Mouse (Mus musculus): ENCODE measurements at regions not wholly inside any gene's neighbourhood (a gene's known extent, or its start where the extent isn't known, plus 50 kb on each side); places are given as distances from the start of the nearest gene placed in this dataset.
A peak's percentile ranks its signal among the peaks of the same experiment; 100 is the strongest.
"Not testable (repeated sequence)": the region's sequence is repeated elsewhere in the genome, so short reads cannot be mapped to it uniquely, and the experiment has no call there.

DNA sequence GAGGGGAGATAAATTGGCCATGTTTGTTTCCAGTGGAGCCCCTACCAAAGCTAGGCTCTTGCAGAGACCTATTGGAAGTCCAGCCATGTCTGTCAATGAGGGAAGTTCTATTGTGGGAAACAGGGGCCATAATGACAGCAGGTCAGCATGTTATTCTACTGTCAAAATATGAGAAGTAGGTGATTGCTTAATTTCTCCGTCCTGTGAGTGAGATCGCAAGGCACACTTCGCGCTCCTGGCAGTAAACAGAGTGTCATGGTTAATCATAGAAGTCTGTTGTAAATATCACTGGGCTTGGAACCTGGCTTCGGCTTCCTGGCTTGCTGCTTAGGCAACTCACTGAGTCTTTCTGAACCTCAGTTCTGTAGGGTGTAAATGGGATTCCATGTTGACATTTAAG, 72.5 kb upstream of the Ccdc122 start:
- DNase-seq: no peak

DNA sequence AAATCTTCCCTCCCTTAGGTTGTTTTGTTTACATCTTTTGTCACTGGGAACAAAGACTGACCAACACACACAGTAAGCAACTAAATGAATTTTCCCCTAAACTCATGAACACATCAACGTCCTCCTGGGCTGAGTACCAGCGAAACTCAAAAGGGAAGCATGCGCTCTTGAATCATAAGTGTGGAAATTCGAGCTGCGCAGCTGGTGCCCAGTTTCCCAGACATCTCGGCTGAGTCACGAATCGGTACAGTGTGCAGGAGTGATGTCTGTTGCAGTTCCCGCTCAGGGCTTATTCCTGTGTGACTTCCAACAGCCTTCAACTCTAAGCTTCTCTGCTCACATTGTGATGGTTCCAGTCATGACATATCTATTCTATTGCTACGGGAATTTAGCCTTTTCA, 77.7 kb upstream of the Ccdc122 start:
- no peak for DNase-seq

GRCm38 (mm10) chr14:76957136-76957535, 79.4 kb upstream of the Ccdc122 start:
- no peak for DNase-seq

- DNase-seq: no peak
These were observed 83.4 kb upstream of the Ccdc122 start for GRCm38 (mm10) chr14:76953171-76953570.

GRCm38 (mm10) chr14:76951450-76951849, 85.1 kb upstream of the Ccdc122 start:
- peak in 1 of 2 experiments; percentile 29 for DNase-seq

- peak; percentile 56 to 60 for DNase-seq
These were observed 87.2 kb upstream of the Ccdc122 start for GRCm38 (mm10) chr14:76949388-76949787.

GRCm38 (mm10) chr14:76948948-76949347, 87.6 kb upstream of the Ccdc122 start:
- peak in 1 of 2 experiments; percentile 19 for DNase-seq

GRCm38 (mm10) chr14:76948481-76948880, 88.1 kb upstream of the Ccdc122 start:
- no peak for DNase-seq

GRCm38 (mm10) chr14:76947148-76947547, 89.4 kb upstream of the Ccdc122 start:
- DNase-seq: no peak

- no peak for DNase-seq
These were observed 90.9 kb upstream of the Ccdc122 start for GRCm38 (mm10) chr14:76945626-76946025.

GRCm38 (mm10) chr14:76941474-76942212, 94.9 kb upstream of the Ccdc122 start:
- no peak for DNase-seq

DNA sequence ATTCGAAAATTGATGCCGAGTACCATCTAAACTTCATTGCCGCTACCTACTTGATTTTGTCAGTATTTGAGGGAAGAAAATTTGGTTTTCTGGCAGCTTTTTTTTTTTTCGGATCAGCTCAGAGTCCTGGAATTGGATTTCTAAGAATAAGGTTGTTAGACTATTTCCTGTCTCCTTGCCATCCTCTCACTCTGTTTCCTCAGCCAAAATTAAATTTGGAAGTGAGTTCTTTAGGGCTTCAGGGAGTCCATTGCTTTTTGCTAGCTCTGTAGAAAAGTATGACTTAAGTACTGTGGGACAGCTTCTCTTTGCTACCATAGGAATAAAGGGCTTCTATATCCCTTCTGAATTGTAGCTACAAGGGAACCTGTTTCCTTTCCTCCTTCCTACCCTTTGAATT, 96.1 kb upstream of the Ccdc122 start:
- no peak for DNase-seq

GRCm38 (mm10) chr14:76936671-76937070, 99.9 kb upstream of the Ccdc122 start:
- DNase-seq: peak; percentile 50

GRCm38 (mm10) chr14:76936051-76936450, 100.5 kb upstream of the Ccdc122 start:
- not testable (repeated sequence) for DNase-seq

DNA sequence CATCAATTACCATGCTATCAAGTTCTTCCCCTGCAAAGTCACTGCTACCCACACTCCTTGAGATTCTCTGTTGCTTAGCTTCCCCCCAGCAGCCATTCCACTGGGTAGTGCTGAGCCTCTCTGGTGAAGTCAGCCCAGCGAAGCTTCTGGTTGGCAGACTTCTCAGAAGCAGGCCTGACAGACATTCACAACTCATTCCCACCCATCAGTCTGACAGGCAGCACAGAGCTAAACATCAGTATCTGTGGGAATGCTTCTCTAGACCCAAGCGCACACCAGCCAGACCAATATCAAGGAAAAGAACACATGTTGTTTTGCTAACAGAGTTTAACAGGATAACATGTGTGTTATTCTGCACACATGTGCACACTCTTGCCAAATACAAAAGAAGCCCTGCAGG, 101.1 kb upstream of the Ccdc122 start:
- no peak for DNase-seq

DNA sequence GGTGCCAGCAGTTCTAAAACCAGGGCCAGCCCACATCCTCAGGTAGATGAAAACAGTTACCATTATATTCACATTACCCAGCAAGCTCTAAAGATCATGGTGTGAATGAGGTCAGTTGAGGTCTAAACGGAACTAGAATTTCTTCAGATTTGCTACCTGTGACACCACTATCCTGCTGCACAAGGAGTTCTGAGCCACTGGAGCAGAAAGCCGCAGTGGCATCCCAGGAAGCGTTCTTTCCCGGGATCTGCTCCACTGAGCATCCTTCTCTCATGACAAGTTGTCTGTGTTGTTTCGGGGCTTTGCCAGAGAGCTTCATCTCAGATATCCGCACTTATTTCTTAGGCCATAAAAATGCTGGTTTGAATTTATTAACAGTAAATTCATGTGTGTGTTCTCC, 103.7 kb upstream of the Ccdc122 start:
- DNase-seq: no peak

DNA sequence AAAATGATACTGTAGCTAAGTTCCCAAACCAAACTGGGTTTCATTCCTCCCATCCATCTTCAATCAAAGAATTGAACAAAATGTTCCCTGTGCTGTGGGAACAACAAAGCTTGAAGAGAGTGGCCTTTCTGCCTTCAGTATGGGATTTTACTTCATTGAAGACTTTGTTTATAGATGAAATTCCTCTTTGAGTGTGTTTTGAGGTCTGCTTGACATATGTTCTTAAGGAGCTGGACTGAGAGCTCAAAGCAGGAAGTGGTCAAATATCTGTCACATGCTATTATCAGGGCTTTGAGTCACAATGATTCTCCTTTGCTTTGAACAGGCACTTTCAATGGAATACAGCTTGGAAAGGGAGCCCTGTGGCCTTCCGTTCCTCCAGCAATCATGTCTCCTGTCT, 105.2 kb upstream of the Ccdc122 start:
- DNase-seq: no peak

GRCm38 (mm10) chr14:76929562-76929961, 107.0 kb upstream of the Ccdc122 start:
- no peak for DNase-seq

DNA sequence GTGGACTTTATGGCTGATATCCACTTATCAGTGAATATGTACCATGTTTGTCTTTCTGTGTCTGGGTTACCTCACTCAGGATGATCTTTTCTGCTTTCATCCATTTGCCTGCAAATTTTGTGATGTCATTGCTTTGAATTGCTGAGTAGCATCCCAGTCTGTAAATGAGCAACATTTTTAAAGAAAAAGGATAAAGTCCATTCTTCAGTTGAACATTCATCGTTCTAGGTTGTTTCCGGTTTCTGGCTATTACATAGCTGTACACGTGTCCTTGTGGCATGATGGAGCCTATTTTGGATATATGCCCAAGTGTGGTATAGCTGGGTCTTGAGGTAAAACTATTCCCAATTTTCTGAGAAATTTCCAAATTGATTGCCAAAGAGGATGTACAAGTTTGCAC, 107.9 kb upstream of the Ccdc122 start:
- DNase-seq: no peak

GRCm38 (mm10) chr14:76927245-76927806, 109.2 kb upstream of the Ccdc122 start:
- DNase-seq: no peak

DNA sequence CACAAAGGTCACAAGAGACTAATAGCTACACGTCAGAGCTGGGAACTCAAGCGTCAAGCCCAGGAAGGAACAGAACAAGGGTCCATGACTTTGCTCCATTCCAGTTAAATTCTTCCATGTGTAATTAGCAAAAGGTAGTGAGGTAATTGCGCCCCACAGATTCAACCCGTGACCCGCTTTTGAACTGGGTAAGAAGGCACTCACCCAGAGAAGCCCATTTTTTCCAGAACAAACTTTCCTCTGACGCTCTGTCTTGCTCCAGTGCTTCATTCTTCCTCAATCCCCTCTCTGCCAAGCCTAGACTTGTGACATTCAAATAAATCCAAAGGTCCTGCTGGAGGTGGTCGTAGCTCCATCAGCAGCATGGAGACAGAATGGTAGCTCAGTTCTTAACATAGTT, 110.2 kb upstream of the Ccdc122 start:
- DNase-seq: no peak

DNA sequence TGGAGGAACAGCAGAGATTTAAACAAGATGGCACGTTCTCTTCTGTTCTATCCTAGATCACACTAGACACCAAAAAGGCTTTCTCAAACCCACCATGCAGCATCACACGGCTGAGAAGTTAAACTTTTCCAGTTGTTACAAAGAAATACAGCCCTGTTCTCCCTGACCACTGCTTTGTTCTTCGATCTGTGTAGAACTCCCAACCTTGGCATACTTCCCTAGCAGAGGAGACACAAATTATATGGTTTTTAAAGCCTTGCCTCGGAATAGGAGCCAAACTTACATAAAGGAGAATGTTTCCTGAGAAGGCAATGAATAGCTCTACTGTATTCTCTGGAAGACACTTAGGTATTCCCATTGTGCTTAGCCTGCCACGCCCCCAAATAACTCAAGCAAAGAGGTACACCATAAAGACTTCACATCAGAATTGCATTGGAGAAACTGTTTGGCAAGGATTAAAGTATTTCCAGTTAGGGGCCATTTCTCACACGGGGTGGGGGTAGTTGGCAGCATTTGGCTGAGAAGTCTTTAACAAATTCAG, 114.1 kb upstream of the Ccdc122 start:
- DNase-seq: no peak

DNA sequence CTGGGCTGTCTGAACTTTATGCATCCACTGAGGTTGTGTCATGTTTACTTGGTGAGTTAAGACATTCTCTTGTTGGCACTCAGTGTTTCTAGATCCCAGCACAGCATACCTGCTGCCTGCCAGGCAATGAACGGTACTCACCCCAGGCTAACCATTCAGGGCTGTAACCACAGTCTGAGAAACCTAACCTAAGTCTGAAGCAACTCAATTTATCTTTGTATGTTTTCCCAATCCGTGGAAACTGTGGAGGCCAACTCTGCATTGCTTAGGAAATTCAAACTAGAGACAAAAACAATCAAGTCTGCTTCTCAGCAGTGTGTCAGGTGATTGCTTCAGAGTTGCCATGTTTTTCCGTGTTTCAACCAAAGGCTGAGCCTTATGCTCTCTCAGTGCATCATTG, 118.5 kb upstream of the Ccdc122 start:
- DNase-seq: no peak

GRCm38 (mm10) chr14:76917139-76917929, 119.2 kb upstream of the Ccdc122 start:
- DNase-seq: no peak

Data from cerebellum, postnatal 36 days (tissue).